Mouse (Mus musculus) heart, embryonic 12.5 days (tissue): ENCODE data around the gene Rarg. TPM values are rescaled to one million over a fixed set of nuclear protein-coding genes. Genes with fewer than 3 reads are reported as not detected.

Source experiments
- polyA plus RNA-seq: library from polyadenylated mRNA; unstranded; fragments of >200 nt; fragmentation: Nextera tagmentation; extraction: Ambion mirVana; gene quantifications from 2 replicates; pipeline ENCODE4 v1.2.1, GENCODE M21; 2016

The Rarg gene
- polyA plus RNA-seq, 1 experiment from 2014 or later = 12.0 TPM

Other genes starting within 250 kb of the Rarg start
- 30.8 and 38.0 TPM in 2 replicates for gene Krt18, start 229.3 kb downstream of the Rarg start, polyA plus RNA-seq
- 79.9 and 80.2 TPM in 2 replicates for gene Eif4b, start 183.7 kb downstream of the Rarg start, polyA plus RNA-seq
- gene Tns2, start 157.1 kb downstream of the Rarg start, polyA plus RNA-seq = 35.3 and 38.7 TPM in 2 replicates
- 19.8 and 20.9 TPM in 2 replicates for gene Spryd3, start 121.3 kb downstream of the Rarg start, polyA plus RNA-seq
- 1.7 and 2.5 TPM in 2 replicates for gene Igfbp6, start 113.2 kb downstream of the Rarg start, polyA plus RNA-seq
- gene Soat2, start 107.0 kb downstream of the Rarg start, polyA plus RNA-seq = 0.87 and 1.2 TPM in 2 replicates
- gene Zfp740, start 54.3 kb downstream of the Rarg start, polyA plus RNA-seq = 47.3 and 48.6 TPM in 2 replicates
- 39.1 and 39.4 TPM in 2 replicates for gene Csad, start 52.8 kb downstream of the Rarg start, polyA plus RNA-seq
- 0.38 and 0.72 TPM in 2 replicates for gene Itgb7, start 25.6 kb downstream of the Rarg start, polyA plus RNA-seq
- 0.19 TPM in 1 of 2 replicates, not detected in the other for gene Gm9918, start 13.0 kb upstream of the Rarg start, polyA plus RNA-seq
- 46.2 and 48.2 TPM in 2 replicates for gene Mfsd5, start 21.9 kb upstream of the Rarg start, polyA plus RNA-seq
- gene Espl1, start 38.7 kb upstream of the Rarg start, polyA plus RNA-seq = 24.0 and 26.1 TPM in 2 replicates
- gene Pfdn5, start 68.6 kb upstream of the Rarg start, polyA plus RNA-seq = 267 and 273 TPM in 2 replicates
- 58.8 and 60.7 TPM in 2 replicates for gene Myg1, start 74.2 kb upstream of the Rarg start, polyA plus RNA-seq
- gene Aaas, start 93.3 kb upstream of the Rarg start, polyA plus RNA-seq = 53.8 and 55.8 TPM in 2 replicates
- 0.34 and 0.58 TPM in 2 replicates for gene Sp7, start 109.7 kb upstream of the Rarg start, polyA plus RNA-seq
- gene Sp1, start 148.6 kb upstream of the Rarg start, polyA plus RNA-seq = 6.9 and 7.3 TPM in 2 replicates
- gene Amhr2, start 187.8 kb upstream of the Rarg start, polyA plus RNA-seq = 0.38 and 0.71 TPM in 2 replicates
- gene Prr13, start 201.5 kb upstream of the Rarg start, polyA plus RNA-seq = 116 and 119 TPM in 2 replicates
- gene Pcbp2, start 213.0 kb upstream of the Rarg start, polyA plus RNA-seq = 134 and 142 TPM in 2 replicates
- not detected in 2 replicates for gene Gm10337, start 246.2 kb upstream of the Rarg start, polyA plus RNA-seq